Mouse (Mus musculus): ENCODE data around the gene Ttbk2.

Gene Ttbk2

GRCm38 (mm10) chr2:120850424-120851082 is at the start of gene Ttbk2:
Ttbk2 (minus strand) TSS chr2:120850604.
- peak; percentile 99 for DNase-seq

GRCm38 (mm10) chr2:120896361-120896760 is 46.0 kb upstream of the Ttbk2 start:
- DNase-seq: no peak

- no peak for DNase-seq
Observed at GRCm38 (mm10) chr2:120887601-120888000, 37.2 kb upstream of the Ttbk2 start.

- no peak for DNase-seq
Observed at GRCm38 (mm10) chr2:120873192-120873591, 22.8 kb upstream of the Ttbk2 start.

DNA sequence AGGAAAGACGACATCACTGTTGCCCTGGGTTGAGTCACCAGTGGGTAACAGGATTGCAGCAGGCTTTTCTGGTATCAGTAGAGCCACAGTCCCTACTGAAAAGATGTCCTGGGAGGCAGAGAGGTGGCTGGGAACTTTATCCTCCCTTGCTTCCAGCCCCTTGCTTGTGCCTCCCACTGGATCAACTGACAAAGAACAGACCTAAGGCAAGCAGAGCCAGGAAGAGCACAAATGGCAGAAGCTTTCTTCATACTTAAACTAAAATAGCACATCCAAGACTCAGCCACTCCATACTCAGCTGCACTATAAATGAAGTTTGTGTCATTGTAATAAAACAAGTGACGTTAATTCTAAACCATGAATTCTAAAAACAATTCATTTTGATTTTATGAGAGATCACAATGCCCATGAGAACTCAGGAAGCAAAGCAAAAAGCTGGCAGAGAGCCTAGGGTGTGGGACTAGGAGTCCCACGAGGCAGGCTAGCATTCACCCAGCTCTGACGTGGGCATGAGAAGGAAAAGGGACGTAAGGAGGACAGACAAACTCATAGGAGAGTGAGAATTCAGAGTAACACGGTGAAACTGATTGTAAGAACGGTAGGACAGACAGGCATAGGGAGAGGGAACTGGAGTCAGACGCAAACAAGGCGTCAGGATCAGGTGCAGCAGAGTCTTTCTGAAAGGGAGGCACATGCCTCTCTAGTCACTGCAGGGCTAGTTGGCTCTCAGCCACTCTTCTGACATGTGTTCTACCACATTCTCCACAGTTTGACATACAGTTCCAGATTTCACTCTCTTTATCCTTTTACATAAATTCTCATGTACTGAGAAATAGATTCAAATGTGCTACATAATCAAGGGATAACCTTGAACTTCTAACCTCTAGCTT is 21.3 kb upstream of the Ttbk2 start:
- no peak for DNase-seq

DNA sequence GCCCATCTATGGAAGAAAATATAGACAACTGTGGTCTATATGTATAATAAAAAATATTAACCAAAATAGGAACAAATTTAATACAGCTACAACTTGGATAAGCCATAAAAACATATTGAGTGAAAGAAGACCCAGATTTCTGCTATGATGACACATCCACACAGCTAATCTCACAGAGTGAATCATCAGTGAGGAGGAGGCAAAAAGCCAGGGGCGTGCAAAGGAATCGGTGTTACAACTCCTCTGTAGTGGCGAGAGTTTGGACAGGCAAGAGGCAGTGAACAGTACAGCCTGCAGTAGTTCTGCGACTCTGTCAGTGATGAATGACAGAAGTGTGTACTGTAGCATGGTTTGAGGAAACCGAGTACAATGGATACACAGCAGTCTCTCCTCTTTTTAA is 16.9 kb upstream of the Ttbk2 start:
- DNase-seq: no peak

DNA sequence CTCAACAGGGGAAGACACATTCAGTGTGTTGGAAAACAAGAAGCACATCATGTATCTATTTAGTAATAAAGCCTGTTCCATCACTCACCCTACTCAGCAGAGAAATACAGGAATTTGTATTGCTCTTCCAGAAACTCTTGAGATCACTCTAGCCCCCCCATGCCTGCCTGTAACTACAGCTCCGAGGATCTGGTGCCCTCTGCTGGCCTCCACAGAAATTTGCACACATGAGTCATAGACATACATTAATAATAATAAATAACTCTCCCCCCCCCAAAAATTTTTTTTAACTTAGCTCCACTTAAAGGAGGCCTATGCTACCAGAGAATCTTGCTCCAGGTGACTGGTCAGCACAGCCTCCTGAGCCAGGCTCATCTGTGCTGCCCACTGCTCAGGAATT is 16.2 kb upstream of the Ttbk2 start:
- DNase-seq: peak; percentile 63

DNA sequence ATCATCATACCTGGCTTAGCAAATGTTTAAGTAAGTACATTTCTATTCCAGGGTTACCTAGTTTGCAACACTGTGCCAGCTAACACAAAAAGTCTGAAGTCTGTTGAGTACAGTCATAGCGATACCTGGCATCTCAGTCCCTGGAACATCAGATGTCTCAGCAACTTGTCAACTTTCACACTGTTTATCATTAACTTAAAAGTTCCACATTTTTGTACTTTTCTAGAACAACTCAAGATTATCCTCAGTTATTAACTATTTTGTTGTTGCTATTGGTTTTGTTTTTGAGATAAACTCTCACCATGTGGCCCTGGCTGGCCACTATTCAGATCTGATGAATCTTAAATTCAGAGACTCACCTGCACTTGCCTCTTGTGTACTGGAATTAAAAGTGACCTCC is 13.0 kb upstream of the Ttbk2 start:
- DNase-seq: no peak

DNA sequence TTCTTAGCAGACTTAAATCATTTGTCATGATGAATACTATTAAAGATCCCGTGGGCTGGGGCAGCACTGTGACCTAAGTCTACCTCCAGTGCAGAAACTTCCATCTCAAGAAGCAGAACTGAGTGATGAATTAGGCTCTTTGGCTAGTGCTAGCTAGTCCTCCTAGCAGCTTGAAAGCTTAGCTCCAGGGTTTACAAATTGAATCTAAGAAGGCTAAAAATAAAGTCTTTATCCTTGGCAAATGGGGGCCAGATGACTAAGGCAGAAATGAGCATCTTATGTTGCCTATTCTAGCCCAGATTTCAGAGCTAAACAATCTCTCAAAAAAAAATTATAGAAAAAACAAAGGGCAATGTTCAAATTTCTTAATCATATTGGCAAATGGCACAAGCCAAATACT is 10.3 kb upstream of the Ttbk2 start:
- no peak for DNase-seq

GRCm38 (mm10) chr2:120858131-120858530 is 7.7 kb upstream of the Ttbk2 start:
- no peak for DNase-seq

- DNase-seq: no peak
Observed at GRCm38 (mm10) chr2:120853151-120853550, 2.7 kb upstream of the Ttbk2 start.

GRCm38 (mm10) chr2:120852626-120853025 is 2.2 kb upstream of the Ttbk2 start:
- DNase-seq: peak; percentile 40

GRCm38 (mm10) chr2:120849449-120850423 is 668 bp downstream of the Ttbk2 start, which contains the start of gene Cdan1:
Cdan1 (minus strand) TSS chr2:120850128.
- peak; percentile 74 for DNase-seq

DNA sequence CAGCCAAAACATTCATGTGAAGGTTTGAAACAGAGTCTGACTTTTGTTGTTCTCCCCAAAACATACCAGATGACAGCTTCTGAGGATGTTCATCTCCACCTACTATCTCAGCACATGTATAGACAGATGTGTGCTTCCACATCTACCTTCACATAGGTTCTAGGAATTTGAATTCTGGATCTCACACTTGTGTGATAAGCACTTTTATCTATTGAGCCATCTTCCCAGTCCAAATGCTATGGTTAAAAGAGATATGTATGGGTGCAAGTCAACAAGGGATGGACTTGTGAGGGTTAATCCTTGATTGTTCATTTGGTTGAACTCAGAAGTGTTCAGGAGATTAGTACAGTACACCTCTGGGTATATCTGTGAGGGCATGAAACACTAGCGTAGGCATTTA is 5.1 kb downstream of the Ttbk2 start:
- no peak for DNase-seq

DNA sequence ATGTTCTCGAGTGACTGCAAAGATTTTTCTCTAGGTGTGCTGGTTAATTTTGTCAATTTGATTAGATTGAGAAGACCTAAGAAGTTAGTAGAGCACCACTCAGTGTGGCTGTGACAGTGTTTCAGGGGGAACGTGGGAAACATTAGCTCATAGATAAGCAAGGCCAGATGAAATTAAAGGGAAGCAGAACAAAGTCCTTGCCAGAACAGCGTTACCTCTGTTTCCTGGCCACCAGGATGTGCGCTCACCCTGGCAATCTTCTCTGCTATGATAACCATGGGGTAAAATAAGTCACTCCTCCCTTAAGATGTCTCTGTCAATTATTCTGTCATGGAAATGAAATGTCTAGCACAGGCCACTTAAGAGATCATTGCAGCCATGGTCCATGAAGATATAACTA is 6.4 kb downstream of the Ttbk2 start:
- DNase-seq: no peak

DNA sequence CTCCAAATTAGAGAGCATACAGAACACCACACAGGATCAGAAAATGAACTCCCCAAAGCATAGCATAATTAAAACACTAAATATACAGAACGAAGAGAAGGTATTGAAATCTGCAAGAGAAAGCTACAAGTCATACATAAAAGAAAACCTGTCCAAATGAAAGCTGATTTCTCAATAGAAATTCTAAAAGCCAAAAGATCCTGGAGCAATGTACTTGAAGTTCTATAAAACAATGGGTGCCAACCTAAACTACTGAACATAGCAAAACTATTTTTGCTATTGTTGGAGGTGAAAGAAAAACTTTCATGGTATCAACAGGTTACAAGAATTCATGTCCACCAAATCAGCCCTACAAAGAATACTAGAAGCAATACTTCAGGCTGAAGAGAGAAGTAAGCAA is 9.2 kb downstream of the Ttbk2 start:
- no peak for DNase-seq

DNA sequence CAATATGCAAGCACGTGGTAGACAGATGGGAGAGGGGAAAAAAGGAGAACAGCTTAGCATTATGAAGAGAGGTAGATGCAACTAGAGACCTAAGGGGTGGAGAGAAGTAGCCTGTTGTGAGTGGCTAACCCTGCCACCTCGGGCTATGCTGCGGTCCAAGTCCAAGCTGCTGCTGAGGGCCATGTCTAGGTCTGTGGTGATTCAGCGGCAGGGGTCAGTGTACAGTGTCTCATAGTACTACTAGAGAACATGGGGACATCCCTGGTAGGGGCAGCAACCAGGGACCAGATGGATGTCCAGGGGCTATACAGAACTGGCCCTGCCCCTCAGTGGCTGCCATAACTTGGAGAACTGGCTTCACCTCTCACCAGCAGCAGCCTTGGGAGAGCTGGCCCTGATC is 15.2 kb downstream of the Ttbk2 start:
- no peak for DNase-seq

GRCm38 (mm10) chr2:120826936-120827638 is 23.3 kb downstream of the Ttbk2 start:
- no peak for DNase-seq

- DNase-seq: no peak
Observed at GRCm38 (mm10) chr2:120770265-120770935, 80.0 kb downstream of the Ttbk2 start.

DNA sequence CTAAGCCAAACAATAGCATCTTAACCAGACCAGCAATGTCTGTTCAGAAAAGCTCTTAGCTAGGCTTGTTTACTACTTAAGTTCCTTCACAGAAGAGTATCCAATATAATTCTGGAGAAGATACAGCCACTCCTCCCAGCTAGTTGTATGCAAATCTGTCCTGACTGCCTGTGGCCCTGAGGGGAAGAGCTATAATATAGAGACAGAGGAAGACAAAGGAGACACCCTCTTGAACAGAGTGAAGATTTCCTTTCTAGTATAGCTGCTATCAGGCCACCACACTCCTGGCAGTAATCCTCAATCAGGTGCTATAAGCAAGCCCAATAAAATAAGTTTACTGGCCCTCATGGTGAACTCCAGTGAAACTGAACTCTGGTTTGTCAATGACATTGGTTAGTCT is 88.5 kb downstream of the Ttbk2 start:
- no peak for DNase-seq

DNA sequence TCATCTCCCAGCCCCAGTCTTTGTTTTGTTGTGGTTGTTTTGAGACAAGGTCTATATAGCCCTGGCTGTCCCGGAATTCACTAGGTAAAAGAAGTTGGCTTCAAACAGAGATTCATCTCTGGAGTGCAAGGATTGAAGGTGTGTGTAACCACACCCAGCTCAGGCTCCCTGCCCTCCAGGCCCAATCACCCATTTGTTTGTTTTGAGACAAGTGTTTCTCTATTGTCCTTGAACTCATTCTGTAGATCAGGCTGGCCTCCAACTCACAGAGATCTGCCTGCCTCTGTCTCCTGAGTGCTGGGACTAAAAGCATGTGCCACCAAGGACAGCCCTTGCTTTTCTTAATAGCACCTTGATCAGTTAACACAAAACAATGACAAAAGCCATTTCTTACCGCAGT is 102.4 kb downstream of the Ttbk2 start:
- DNase-seq: no peak

DNA sequence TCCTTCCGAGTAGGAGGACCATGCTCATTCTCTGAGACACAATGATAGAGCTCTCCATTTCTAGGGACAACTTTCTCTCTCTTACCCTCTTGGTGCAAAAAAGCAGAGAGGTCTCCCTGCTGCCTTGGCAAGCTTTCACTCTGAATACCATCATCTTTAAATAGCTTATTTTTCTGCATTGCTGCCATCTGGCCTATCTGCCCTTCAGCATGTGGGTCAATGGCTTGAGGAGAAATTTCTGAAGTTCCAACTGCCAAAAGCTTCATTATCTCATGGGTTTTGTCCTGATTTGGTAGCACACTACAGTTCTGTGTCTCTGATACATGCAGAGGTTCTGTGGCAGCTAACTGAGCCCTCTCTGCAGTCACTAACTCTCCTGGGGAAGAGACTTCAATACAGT is 104.9 kb downstream of the Ttbk2 start:
- no peak for DNase-seq

Data from retina, postnatal 1 day (tissue).